Mouse (Mus musculus): Measurements from ENCODE around the gene Fam83f. TPM values are rescaled to one million over a fixed set of nuclear protein-coding genes. Genes with fewer than 3 reads are reported as not detected.

Fam83f gene
- total RNA-seq (2021): 1 to 10 TPM; 1.5 to 2.0 TPM
- long read RNA-seq, experiment 1, partial matches to known transcripts: 0 of 4 reads
- long read RNA-seq, experiment 1, other reads (novel, unspliced or antisense): 0 of 4 reads
- long read RNA-seq, experiment 2: 0 reads

GRCm38 (mm10) chr15:80671295-80672252 lies at the start of gene Fam83f:
Gene Fam83f (plus strand): TSS chr15:80671847.
- peak; percentile 38 for DNase-seq

- no peak for DNase-seq
Measured at GRCm38 (mm10) chr15:80623171-80623837, 48.3 kb upstream of the Fam83f start.

- DNase-seq: no peak
Measured at GRCm38 (mm10) chr15:80626472-80626871, 45.2 kb upstream of the Fam83f start.

GRCm38 (mm10) chr15:80630147-80630546 lies 41.5 kb upstream of the Fam83f start:
- DNase-seq: no peak

GRCm38 (mm10) chr15:80630711-80631110 lies 40.9 kb upstream of the Fam83f start:
- DNase-seq: no peak

- no peak for DNase-seq
Measured at GRCm38 (mm10) chr15:80631311-80631710, 40.3 kb upstream of the Fam83f start.

GRCm38 (mm10) chr15:80632280-80632893 lies 39.3 kb upstream of the Fam83f start:
- no peak for DNase-seq

- DNase-seq: peak; percentile 28
Measured at GRCm38 (mm10) chr15:80634391-80635193, 37.1 kb upstream of the Fam83f start.

GRCm38 (mm10) chr15:80636757-80637372 lies 34.8 kb upstream of the Fam83f start:
- no peak for DNase-seq

GRCm38 (mm10) chr15:80639071-80639702 lies 32.5 kb upstream of the Fam83f start:
- DNase-seq: no peak

GRCm38 (mm10) chr15:80639874-80640273 lies 31.8 kb upstream of the Fam83f start:
- DNase-seq: no peak

GRCm38 (mm10) chr15:80641702-80642435 lies 29.8 kb upstream of the Fam83f start:
- DNase-seq: no peak

- no peak for DNase-seq
Measured at GRCm38 (mm10) chr15:80645006-80645797, 26.4 kb upstream of the Fam83f start.

- no peak for DNase-seq
Measured at GRCm38 (mm10) chr15:80648977-80649606, 22.6 kb upstream of the Fam83f start.

- no peak for DNase-seq
Measured at GRCm38 (mm10) chr15:80650412-80650811, 21.2 kb upstream of the Fam83f start.

- no peak for DNase-seq
Measured at GRCm38 (mm10) chr15:80653865-80654264, 17.8 kb upstream of the Fam83f start.

GRCm38 (mm10) chr15:80658815-80659471 lies 12.7 kb upstream of the Fam83f start:
- DNase-seq: no peak

- no peak for DNase-seq
Measured at GRCm38 (mm10) chr15:80660963-80661362, 10.7 kb upstream of the Fam83f start.

Measured in adrenal gland, postnatal 10 days (tissue).